Mouse (Mus musculus) forebrain, embryonic 14.5 days (tissue): ENCODE data around the gene Pnmal1. TPM values are rescaled to one million over a fixed set of nuclear protein-coding genes. Genes with fewer than 3 reads are reported as not detected.

Experiments
- ATAC-seq: fragments of 200-750 bp; cut with Nextera tagmentation; 2 replicates; pipeline ENCODE4 v1.8.0; 2017; ENCODE audit warnings: mild to moderate bottlenecking, moderate library complexity
- DNase-seq: peaks from one replicate; pipeline ENCODE4 v3.0.0-alpha.2; 2015; ENCODE audit warnings: low spot score
- H3K27ac ChIP-seq: fragments of 300-500 bp; sonication (generic); 2 replicates; pipeline ENCODE4 v1.5.1; 2014; ENCODE audit warnings: low read depth, mild to moderate bottlenecking, control low read depth, low read length, moderate library complexity
- H3K27me3 ChIP-seq: fragments of 300-500 bp; sonication (generic); replicated peaks from 2 replicates; pipeline ENCODE4 v1.6.1; 2014; ENCODE audit warnings: low read length, control low read depth, mixed read lengths; ENCODE audit not compliant: control insufficient read depth, insufficient read depth
- H3K36me3 ChIP-seq: fragments of 300-500 bp; sonication (generic); 2 replicates; pipeline ENCODE4 v1.6.1; 2014; ENCODE audit warnings: low read length, control low read depth; ENCODE audit not compliant: control insufficient read depth, insufficient read depth
- H3K4me1 ChIP-seq: fragments of 300-500 bp; sonication (generic); 2 replicates; pipeline ENCODE4 v1.6.1; 2014; ENCODE audit warnings: antibody characterized with exemption, low read length, control low read depth; ENCODE audit not compliant: control insufficient read depth, insufficient read depth
- H3K4me2 ChIP-seq: fragments of 300-500 bp; sonication (generic); 2 replicates; pipeline ENCODE4 v1.6.1; 2014; ENCODE audit warnings: mild to moderate bottlenecking, control low read depth, low read length
- H3K4me3 ChIP-seq: fragments of 300-500 bp; sonication (generic); 2 replicates; pipeline ENCODE4 v1.5.1; 2014; ENCODE audit warnings: low read depth, low read length, control low read depth
- H3K9ac ChIP-seq: fragments of 300-500 bp; sonication (generic); 2 replicates; pipeline ENCODE4 v1.6.1; 2014; ENCODE audit warnings: mild to moderate bottlenecking, low read length, control low read depth, moderate library complexity
- H3K9me3 ChIP-seq: fragments of 300-500 bp; sonication (generic); replicated peaks from 2 replicates; pipeline ENCODE4 v1.6.1; 2016; ENCODE audit warnings: low read length, control low read depth, mixed read lengths; ENCODE audit not compliant: control insufficient read depth
- WGBS: fragments of 180-500 bp; shearing (Covaris S2); extraction: QIAGEN DNeasy Blood & Tissue Kit; methylation state at CpG from one replicate; pipeline ENCODE4 v1.1.7; 2014; 5-methylcytosine and 5-hydroxymethylcytosine counted together
- polyA plus RNA-seq: library from polyadenylated mRNA; unstranded; fragments of >200 nt; fragmentation: Nextera tagmentation; extraction: Ambion mirVana; gene quantifications from 2 replicates; pipeline ENCODE4 v1.2.1, GENCODE M21; 2014

The Pnmal1 gene
- polyA plus RNA-seq, 1 experiment from 2014 or later = 55.5 TPM

GRCm38 (mm10) chr7:16922360-16922973, 37.0 kb upstream of the Pnmal1 start:
- H3K9ac ChIP-seq = peak overlapping the region; percentile 98
- no peaks in the 10 kb centered on the region for H3K27me3 ChIP-seq
- H3K36me3 ChIP-seq = peaks cover 33% of the 10 kb centered on the region
- peak overlapping the region; percentile 83 for H3K4me3 ChIP-seq
- DNase-seq = peak; percentile 50
- H3K4me2 ChIP-seq = peak overlapping the region; percentile 93
- no peaks in the 10 kb centered on the region for H3K9me3 ChIP-seq
- peak overlapping the region; percentile 92 for H3K27ac ChIP-seq
- peaks cover 28% of the 10 kb centered on the region for H3K4me1 ChIP-seq
- no peak for ATAC-seq
- 43% methylated on average over 10 of the region's 10 CpGs for WGBS

GRCm38 (mm10) chr7:16923283-16924036, 36.0 kb upstream of the Pnmal1 start:
- no peak for DNase-seq
- Histone ChIP-seq H3K27ac (peak overlapping the region; percentile 92), H3K4me3 (peak overlapping the region; percentile 83), H3K27me3 (no peaks in the 10 kb centered on the region), H3K36me3 (peaks cover 23% of the 10 kb centered on the region), H3K9ac (peak overlapping the region; percentile 98), H3K9me3 (no peaks in the 10 kb centered on the region), H3K4me1 (peaks cover 28% of the 10 kb centered on the region), H3K4me2 (peak overlapping the region; percentile 93)
- under 1% methylated on average over 51 of the region's 57 CpGs for WGBS
- ATAC-seq = peak; percentile 11

- Histone ChIP-seq H3K9ac (peak within 1 kb of the TSS; percentile 98), H3K4me1 (peaks cover 28% of the 10 kb centered on the region), H3K9me3 (no peaks in the 10 kb centered on the region), H3K4me2 (peak within 1 kb of the TSS; percentile 93), H3K27ac (peak within 1 kb of the TSS; percentile 92), H3K27me3 (no peaks in the 10 kb centered on the region), H3K36me3 (peaks cover 16% of the 10 kb centered on the region; the same call in 1 of the 2 replicates), H3K4me3 (peak within 1 kb of the TSS; percentile 83)
- ATAC-seq (peak; percentile 94), DNase-seq (peak; percentile 100)
- WGBS = 2% methylated on average over 61 of the region's 64 CpGs
These were observed 35.2 kb upstream of the Pnmal1 start, which contains the start of gene Calm3 for GRCm38 (mm10) chr7:16924037-16924834. TSS of gene Calm3 (minus strand) at chr7:16924114.

DNA sequence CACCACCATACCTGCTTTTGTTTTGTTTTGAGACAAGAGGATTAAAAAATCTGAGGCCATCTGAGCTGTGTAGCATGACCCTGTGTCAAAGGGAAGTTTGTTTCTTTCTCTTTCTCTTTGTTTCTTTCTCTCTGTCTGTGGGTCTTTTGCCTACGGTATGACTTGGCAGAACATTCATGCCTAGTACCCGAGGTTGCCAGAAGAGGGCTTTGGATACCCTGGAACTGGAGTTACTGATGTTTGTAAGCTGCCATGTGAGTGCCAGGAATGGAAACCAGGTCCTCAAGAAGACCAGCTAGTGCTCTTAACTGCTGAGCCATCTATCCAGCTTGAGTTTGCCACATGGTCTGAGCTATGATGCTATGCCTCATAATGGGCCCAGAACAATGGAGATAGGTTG, 31.1 kb upstream of the Pnmal1 start:
- Histone ChIP-seq H3K36me3 (no peaks in the 10 kb centered on the region), H3K9me3 (no peaks in the 10 kb centered on the region), H3K27me3 (no peaks in the 10 kb centered on the region), H3K4me2 (no peak overlapping the region), H3K27ac (no peak overlapping the region), H3K4me1 (peaks cover 2% of the 10 kb centered on the region; the same call in 1 of the 2 replicates), H3K4me3 (no peak overlapping the region), H3K9ac (no peak overlapping the region)
- no peak for DNase-seq
- 34% methylated on average over 2 of the region's 2 CpGs for WGBS
- no peak for ATAC-seq

DNA sequence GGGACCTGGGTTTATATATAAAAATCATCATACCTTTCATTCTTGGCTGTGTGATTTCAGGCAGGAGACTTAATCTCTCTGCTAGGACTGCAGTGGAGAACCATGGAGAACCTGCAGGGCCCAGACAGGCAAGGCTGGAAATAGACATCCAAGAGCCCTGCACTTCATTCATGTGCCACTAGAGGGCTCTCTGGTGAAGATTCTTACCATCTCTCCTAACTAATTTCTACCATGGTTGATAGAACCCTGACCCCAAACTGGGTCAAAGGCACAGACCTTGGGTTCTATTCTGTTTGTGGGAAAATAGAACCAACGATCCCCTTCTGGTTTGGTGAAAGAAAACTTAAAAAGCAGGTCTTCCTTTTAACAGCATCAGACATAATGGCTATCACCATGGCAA, 28.6 kb upstream of the Pnmal1 start:
- Histone ChIP-seq H3K27me3 (no peaks in the 10 kb centered on the region), H3K36me3 (no peaks in the 10 kb centered on the region), H3K4me3 (no peak overlapping the region), H3K9ac (no peak overlapping the region), H3K4me2 (no peak overlapping the region), H3K4me1 (peaks cover 2% of the 10 kb centered on the region; the same call in 1 of the 2 replicates), H3K9me3 (no peaks in the 10 kb centered on the region), H3K27ac (no peak overlapping the region)
- ATAC-seq (peak; percentile 18; the same call in 1 of the 2 replicates), DNase-seq (peak; percentile 80)
- 3% methylated on average over 1 of the region's 1 CpGs for WGBS

DNA sequence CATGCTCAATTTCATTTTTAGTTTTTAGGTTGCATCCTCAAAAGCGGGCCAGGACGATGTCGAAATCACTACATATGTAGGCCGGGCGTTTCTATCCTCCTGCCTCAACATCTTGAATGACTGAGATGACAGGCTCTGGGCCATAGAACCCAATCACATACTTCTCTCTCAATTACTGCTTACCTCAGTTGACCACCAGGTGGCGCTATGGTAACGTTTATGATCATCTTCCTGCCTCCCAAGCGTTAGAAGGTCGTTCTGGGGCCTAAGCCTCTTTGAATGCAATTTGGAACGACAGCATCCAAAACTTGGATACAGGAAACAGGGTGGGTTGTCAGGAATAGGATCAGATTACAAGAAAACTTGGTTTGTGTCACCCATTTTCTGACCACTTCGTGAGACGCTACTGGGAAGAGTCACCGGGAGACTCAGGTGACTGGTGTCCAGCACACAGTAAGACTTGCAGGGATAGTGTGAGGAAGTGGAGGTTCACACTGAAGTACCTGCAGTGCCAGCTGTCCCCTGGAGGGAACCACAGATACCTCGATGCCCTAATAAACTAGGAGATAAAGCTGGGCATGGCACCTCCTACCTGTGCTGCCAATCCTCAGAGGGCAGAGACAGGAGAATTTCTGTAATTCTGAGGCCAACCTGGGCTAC, 27.4 kb upstream of the Pnmal1 start:
- no peak overlapping the region for H3K9ac ChIP-seq
- ATAC-seq (peak; percentile 75), DNase-seq (peak; percentile 95)
- no peaks in the 10 kb centered on the region for H3K9me3 ChIP-seq
- H3K27me3 ChIP-seq = no peaks in the 10 kb centered on the region
- H3K36me3 ChIP-seq = no peaks in the 10 kb centered on the region
- H3K4me2 ChIP-seq = no peak overlapping the region
- H3K27ac ChIP-seq = 0 out of 2 replicates have a peak overlapping the region, but pooled peaks have one; percentile 35
- peaks cover 2% of the 10 kb centered on the region; the same call in 1 of the 2 replicates for H3K4me1 ChIP-seq
- no peak overlapping the region for H3K4me3 ChIP-seq
- WGBS = 15% methylated on average over 14 of the region's 14 CpGs

- Histone ChIP-seq H3K4me1 (peaks cover 4% of the 10 kb centered on the region; the same call in 1 of the 2 replicates), H3K27me3 (no peaks in the 10 kb centered on the region), H3K36me3 (no peaks in the 10 kb centered on the region), H3K4me2 (0 out of 2 replicates have a peak overlapping the region, but pooled peaks have one; percentile 1), H3K9me3 (no peaks in the 10 kb centered on the region), H3K9ac (no peak overlapping the region), H3K4me3 (no peak overlapping the region), H3K27ac (peak overlapping the region; percentile 2)
- DNase-seq (peak; percentile 91), ATAC-seq (peak; percentile 58)
- WGBS = 34% methylated on average over 14 of the region's 14 CpGs
These were observed 26.5 kb upstream of the Pnmal1 start for GRCm38 (mm10) chr7:16932704-16933577.
